Mouse (Mus musculus) neural tube, embryonic 13.5 days (tissue): ENCODE measurements around the gene Odf3l2. TPM values are rescaled to one million over a fixed set of nuclear protein-coding genes. Genes with fewer than 3 reads are reported as not detected.

Source experiments
- ATAC-seq: fragments of 200-750 bp; cut with Nextera tagmentation; 2 replicates; pipeline ENCODE4 v1.8.0; 2017; ENCODE audit warnings: low read depth, mild to moderate bottlenecking, moderate TSS enrichment, moderate library complexity
- H3K27ac ChIP-seq: fragments of 300-500 bp; sonication (generic); replicated peaks from 2 replicates; pipeline ENCODE4 v1.5.1; 2015; ENCODE audit warnings: moderate library complexity, mild to moderate bottlenecking, inconsistent platforms
- H3K27me3 ChIP-seq: fragments of 300-500 bp; sonication (generic); 2 replicates; pipeline ENCODE4 v1.6.1; 2015; ENCODE audit warnings: mild to moderate bottlenecking, inconsistent platforms
- H3K36me3 ChIP-seq: fragments of 300-500 bp; sonication (generic); 2 replicates; pipeline ENCODE4 v1.6.1; 2015; ENCODE audit warnings: mild to moderate bottlenecking, inconsistent platforms
- H3K4me1 ChIP-seq: fragments of 300-500 bp; sonication (generic); replicated peaks from 2 replicates; pipeline ENCODE4 v1.6.1; 2015; ENCODE audit warnings: inconsistent platforms
- H3K4me2 ChIP-seq: fragments of 300-500 bp; sonication (generic); 2 replicates; pipeline ENCODE4 v1.6.1; 2015; ENCODE audit warnings: inconsistent platforms, mild to moderate bottlenecking, moderate library complexity
- H3K4me3 ChIP-seq: fragments of 300-500 bp; sonication (generic); 2 replicates; pipeline ENCODE4 v1.5.1; 2015; ENCODE audit warnings: mild to moderate bottlenecking, inconsistent platforms
- H3K9ac ChIP-seq: fragments of 300-500 bp; sonication (generic); 2 replicates; pipeline ENCODE4 v1.6.1; 2015; ENCODE audit warnings: moderate library complexity, mild to moderate bottlenecking, inconsistent platforms
- H3K9me3 ChIP-seq: fragments of 300-500 bp; sonication (generic); 2 replicates; pipeline ENCODE4 v1.6.1; 2016; ENCODE audit warnings: inconsistent platforms
- WGBS: fragments of 180-500 bp; shearing (Covaris S2); methylation state at CpG from one replicate; pipeline ENCODE4 v1.1.7; 2015; 5-methylcytosine and 5-hydroxymethylcytosine counted together
- polyA plus RNA-seq: library from polyadenylated mRNA; unstranded; fragments of >200 nt; fragmentation: Nextera tagmentation; extraction: Ambion mirVana; gene quantifications from 2 replicates; pipeline ENCODE4 v1.2.1, GENCODE M21; 2015

Gene Odf3l2
- polyA plus RNA-seq, 1 experiment from 2014 or later, result not detected

DNA sequence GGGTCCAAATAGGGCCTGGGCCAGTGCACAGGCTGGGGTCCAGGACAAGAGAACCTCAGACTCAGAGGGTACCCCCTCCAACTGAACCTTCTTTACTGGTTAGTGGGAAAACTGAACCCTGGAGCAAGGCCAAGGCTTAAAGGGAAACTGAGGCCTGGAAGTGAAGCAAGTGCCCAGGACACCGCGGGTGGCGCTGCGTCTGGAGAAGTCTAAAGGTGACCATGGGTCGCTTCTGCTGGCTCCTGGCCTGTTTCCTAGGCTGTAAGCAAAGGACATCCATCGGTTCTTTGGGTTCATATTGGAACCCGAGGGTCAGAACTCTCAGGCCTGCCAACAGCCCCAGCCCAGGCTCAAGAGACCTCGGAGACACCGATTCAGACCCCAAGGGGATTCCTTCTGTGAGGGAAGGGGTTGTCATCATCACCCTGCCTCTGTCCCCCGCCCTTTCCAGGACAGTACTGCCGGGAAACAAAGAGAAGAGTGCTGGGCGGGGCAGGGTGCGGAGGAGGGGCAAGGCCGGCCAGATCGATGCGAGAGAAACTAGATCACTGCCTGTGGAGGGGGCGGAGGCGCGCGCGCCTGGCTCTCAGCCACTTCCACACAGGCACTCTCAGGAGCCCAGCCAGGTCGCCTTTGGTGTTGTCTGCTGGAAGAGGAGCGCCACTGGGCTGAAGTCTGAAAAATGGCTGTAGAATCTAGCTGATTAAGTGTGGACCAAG is 6.9 kb downstream of the Odf3l2 start:
- peak; percentile 24 for ATAC-seq
- peak overlapping the region; percentile 82 for H3K4me3 ChIP-seq
- H3K4me1 ChIP-seq, result peaks cover 19% of the 10 kb centered on the region
- no peaks in the 10 kb centered on the region for H3K9me3 ChIP-seq
- peak overlapping the region; percentile 90 for H3K9ac ChIP-seq
- 3% methylated on average over 23 of the region's 23 CpGs for WGBS
- peaks cover 34% of the 10 kb centered on the region for H3K27me3 ChIP-seq
- H3K4me2 ChIP-seq, result peak overlapping the region; percentile 82
- peak overlapping the region; percentile 94 for H3K27ac ChIP-seq
- H3K36me3 ChIP-seq, result no peaks in the 10 kb centered on the region

DNA sequence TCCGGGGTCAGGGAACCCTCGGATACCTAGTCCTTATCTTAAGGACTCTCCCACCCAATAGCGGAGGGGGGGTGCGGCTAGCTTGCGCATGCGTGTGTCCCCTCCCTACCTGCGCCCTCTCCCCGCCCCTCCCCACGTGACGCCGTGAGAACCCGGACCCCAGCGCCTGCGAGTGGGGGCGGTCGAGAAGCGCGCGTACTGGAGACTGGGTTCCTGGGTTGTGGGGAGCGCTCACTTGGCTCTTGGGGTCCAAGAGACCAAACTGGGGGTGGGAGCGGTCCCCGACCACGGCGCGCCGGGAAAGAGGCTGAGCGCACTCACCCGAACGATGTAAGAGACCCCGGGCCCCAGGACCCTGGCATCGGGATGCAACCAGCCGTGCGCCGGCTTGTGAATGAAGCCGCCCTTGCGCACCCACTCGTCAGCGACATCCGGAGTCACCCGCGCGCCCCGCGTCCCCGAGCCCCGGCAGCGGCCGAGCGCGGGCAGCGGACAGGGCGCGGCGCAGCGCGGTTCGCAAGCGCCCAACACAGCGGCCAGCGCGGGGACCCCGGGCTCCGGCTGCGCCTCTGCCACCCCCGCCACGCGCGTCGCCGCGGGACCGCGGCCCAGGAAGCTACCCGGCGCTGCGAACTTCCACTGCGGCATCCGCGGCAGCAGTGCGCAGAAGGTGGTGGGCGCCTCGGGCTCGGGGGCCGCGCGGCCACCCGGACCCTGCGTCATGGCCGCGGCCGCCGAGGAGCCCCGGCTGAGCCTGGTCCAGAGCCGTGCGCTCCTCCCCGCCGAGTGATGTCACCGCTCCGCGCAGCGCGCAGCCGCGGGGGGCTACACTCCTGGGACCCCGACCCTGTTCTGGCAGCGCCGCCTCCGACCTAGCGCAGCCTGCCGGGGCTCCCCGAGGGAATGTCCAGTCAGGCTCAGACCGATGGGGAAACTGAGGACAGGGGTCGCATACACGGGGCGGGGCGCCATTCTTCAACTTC is 8.1 kb downstream of the Odf3l2 start, which contains the start of gene Shc2:
TSS of gene Shc2 (minus strand) at position 791 of the 983 bp plus-strand sequence.
- H3K4me1 ChIP-seq, result peaks cover 19% of the 10 kb centered on the region
- peak within 1 kb of the TSS; percentile 94 for H3K27ac ChIP-seq
- peak within 1 kb of the TSS; percentile 82 for H3K4me2 ChIP-seq
- peak; percentile 90 for ATAC-seq
- H3K9ac ChIP-seq, result peak within 1 kb of the TSS; percentile 90
- peak within 1 kb of the TSS; percentile 82 for H3K4me3 ChIP-seq
- H3K27me3 ChIP-seq, result peaks cover 34% of the 10 kb centered on the region
- under 1% methylated on average over 114 of the region's 116 CpGs for WGBS
- no peaks in the 10 kb centered on the region for H3K9me3 ChIP-seq
- no peaks in the 10 kb centered on the region for H3K36me3 ChIP-seq

DNA sequence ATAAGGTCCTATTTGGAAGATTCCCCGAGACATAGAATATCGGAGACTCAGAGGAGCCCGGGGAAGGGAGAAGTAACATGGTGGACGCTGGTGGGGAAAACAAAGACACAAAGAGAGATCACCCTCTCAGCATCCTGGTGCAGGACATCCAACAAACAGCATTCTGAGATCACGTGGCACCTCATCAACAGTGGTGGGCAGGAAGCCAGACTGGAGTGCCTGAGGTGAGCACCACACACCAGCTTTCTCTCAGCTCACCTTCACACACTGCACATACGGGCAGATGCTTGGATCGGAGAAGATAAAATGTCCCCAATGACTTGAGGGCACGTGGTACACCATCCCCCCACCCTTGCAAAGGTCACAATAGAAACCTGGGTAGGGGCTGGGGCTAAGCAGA is 9.3 kb downstream of the Odf3l2 start:
- Histone ChIP-seq H3K27ac (peak overlapping the region; percentile 94), H3K4me3 (peak overlapping the region; percentile 82), H3K36me3 (no peaks in the 10 kb centered on the region), H3K9me3 (no peaks in the 10 kb centered on the region), H3K27me3 (peaks cover 34% of the 10 kb centered on the region), H3K9ac (peak overlapping the region; percentile 90), H3K4me2 (peak overlapping the region; percentile 82), H3K4me1 (peaks cover 19% of the 10 kb centered on the region)
- ATAC-seq, result no peak; the same call in 1 of the 2 replicates
- 71% methylated on average over 8 of the region's 8 CpGs for WGBS

DNA sequence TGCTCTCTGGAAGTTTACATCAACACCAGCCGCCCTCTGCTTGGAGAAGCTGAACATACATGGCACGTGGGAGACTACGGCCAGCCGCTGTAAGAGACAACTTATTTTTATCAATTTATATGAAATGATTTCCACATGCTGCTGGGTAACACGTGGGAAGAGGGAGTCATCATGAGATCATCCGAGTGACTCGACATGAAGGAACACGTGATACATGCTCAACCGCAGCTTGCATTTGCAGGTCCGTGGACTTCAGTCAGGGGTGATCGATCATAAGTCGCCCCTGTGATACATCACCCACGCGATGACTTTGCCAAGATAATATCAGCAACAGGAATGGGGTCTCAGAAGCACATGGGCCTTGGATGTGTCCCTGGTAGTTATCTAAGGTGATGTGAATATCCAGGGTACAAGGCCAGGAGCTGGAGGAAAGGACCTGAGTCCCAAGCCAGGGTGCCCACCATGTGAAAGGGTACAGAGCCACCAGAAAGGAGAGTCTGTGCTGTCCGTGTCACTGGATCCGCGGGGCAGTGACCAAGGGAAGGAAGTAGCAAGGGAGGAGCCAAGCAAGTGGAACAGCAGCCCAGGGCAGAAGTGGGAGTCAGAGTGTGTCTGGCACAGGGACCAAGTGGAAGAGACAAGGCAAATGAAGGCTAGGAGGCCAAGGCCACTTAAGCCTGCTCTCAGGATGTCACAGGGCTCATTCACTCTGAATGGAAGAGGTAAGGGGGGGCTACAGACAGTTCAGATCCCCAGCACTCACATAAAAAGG is 12.3 kb downstream of the Odf3l2 start:
- no peak for ATAC-seq
- no peak overlapping the region for H3K4me3 ChIP-seq
- H3K4me1 ChIP-seq, result peaks cover 11% of the 10 kb centered on the region
- peaks cover 11% of the 10 kb centered on the region for H3K27me3 ChIP-seq
- no peak overlapping the region for H3K4me2 ChIP-seq
- H3K9me3 ChIP-seq, result no peaks in the 10 kb centered on the region
- no peaks in the 10 kb centered on the region for H3K36me3 ChIP-seq
- no peak overlapping the region for H3K27ac ChIP-seq
- WGBS, result 87% methylated on average over 17 of the region's 17 CpGs
- no peak overlapping the region for H3K9ac ChIP-seq

DNA sequence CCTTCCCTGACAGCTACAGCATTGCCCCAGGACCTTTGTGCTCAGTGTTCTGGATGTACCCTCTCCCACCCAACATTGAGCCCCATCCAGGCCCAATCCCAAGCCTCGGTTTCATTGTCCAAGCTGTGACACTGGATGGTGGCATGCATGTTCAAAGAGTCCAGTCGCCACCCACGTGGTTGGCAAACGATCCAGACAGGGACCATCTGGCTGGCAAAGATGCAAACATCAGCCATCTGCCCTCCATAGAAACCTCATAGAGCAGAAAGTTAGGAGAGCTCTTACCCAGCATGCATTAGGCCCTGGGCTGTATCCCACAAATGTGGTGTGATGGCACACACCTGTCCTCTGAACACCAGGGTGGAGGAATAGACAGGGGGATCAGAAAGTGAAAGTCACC is 14.1 kb downstream of the Odf3l2 start:
- Histone ChIP-seq H3K4me3 (no peak overlapping the region), H3K36me3 (no peaks in the 10 kb centered on the region), H3K4me1 (0 out of 2 replicates have a peak, but pooled peaks cover 4% of the 10 kb centered on the region), H3K9ac (no peak overlapping the region), H3K9me3 (no peaks in the 10 kb centered on the region), H3K27me3 (no peaks in the 10 kb centered on the region), H3K27ac (no peak overlapping the region), H3K4me2 (no peak overlapping the region)
- no peak for ATAC-seq
- WGBS, result 57% methylated on average over 4 of the region's 4 CpGs

DNA sequence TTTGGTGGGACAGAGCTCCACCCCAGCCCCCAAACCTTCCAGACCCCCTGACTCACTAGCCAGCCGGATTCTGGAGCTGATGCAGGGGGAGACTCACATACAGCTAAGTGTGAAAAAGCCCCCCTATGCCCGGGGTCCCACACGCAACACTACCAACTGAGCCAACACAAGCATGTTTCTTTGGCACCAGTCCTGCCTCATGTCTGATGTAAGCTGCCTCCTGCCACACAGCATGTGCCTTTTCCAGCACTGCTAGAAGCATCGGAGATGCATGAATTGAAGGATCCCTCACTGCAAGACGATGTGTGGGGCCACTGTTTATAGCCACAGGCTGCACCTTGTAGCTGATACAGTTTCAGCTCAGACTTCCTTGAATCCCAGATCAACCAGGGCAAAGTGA is 17.2 kb downstream of the Odf3l2 start:
- Histone ChIP-seq H3K9ac (no peak overlapping the region), H3K4me2 (no peak overlapping the region), H3K27me3 (no peaks in the 10 kb centered on the region), H3K4me1 (no peaks in the 10 kb centered on the region), H3K9me3 (no peaks in the 10 kb centered on the region), H3K36me3 (peaks cover 12% of the 10 kb centered on the region; the same call in 1 of the 2 replicates), H3K27ac (no peak overlapping the region), H3K4me3 (no peak overlapping the region)
- WGBS, result 88% methylated on average over 5 of the region's 5 CpGs
- no peak for ATAC-seq

DNA sequence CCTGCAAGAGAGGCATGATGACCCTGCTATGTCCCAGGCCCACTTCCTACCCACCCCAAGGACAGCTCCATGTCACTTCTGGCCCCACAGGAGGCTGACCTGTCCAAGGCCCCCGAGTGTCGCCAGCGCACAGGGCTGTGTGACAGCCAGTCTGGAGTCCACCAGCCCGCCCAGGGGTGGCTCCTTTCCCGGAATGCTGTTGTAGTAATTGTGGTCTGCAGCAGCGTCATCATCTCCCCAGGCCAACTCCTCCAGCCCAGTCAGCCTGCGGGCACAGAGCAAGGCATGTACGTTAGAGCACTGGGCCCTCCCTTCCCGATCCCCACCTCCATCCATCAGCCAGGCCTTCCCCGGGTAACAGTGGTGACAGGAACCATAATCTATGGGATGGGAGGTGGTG is 19.4 kb downstream of the Odf3l2 start:
- Histone ChIP-seq H3K27ac (no peak overlapping the region), H3K4me3 (no peak overlapping the region), H3K9me3 (no peaks in the 10 kb centered on the region), H3K4me2 (no peak overlapping the region), H3K4me1 (no peaks in the 10 kb centered on the region), H3K27me3 (no peaks in the 10 kb centered on the region), H3K9ac (no peak overlapping the region), H3K36me3 (peaks cover 14% of the 10 kb centered on the region)
- no peak for ATAC-seq
- whole genome bisulfite sequencing, result 81% methylated on average over 10 of the region's 10 CpGs

DNA sequence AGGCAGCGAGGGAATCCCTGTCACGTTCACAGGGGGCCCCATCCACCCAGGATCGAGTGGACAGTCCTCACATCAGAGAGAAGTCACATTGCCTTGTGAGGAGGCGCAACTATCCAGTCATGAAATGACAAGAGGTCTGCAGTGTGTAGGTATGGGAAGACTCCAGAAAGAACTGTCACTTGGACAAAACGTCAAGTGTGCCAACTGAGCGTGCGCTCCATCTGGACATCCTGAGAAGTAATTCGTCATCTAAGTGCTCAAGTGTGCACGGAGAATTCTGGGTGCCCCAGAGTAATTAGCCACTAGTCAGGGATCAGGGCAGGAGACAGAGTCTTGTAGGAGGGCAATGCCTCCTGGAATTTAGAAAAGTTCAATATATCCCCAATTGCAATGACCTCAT is 20.1 kb downstream of the Odf3l2 start:
- no peak for ATAC-seq
- H3K4me3 ChIP-seq, result no peak overlapping the region
- H3K9ac ChIP-seq, result no peak overlapping the region
- whole genome bisulfite sequencing, result 81% methylated on average over 9 of the region's 9 CpGs
- H3K4me2 ChIP-seq, result no peak overlapping the region
- no peaks in the 10 kb centered on the region for H3K27me3 ChIP-seq
- peaks cover 21% of the 10 kb centered on the region for H3K36me3 ChIP-seq
- H3K4me1 ChIP-seq, result no peaks in the 10 kb centered on the region
- H3K27ac ChIP-seq, result no peak overlapping the region
- no peaks in the 10 kb centered on the region for H3K9me3 ChIP-seq

DNA sequence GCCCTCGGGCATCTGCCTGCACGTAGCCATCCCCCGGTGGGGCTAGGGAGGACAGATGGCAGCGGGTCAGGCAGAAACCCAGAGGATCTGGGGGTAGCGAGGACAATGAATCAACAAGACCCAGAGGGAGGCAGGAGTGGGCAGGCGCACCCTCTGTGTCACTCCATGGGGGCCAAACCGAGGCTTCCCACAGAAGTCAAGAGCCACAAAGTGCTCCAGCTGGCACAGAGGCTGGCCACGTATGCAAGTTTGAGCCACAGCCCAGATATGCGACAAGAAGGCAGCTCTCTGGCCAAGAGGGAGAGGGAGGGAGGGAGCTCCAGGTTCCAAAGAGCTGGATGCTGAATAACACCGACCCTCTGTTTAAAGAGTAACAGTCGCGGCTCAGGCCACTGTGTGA is 21.6 kb downstream of the Odf3l2 start:
- no peaks in the 10 kb centered on the region for H3K4me1 ChIP-seq
- H3K27ac ChIP-seq, result no peak overlapping the region
- H3K4me2 ChIP-seq, result no peak overlapping the region
- H3K9ac ChIP-seq, result no peak overlapping the region
- ATAC-seq, result no peak
- WGBS, result 61% methylated on average over 12 of the region's 12 CpGs
- no peak overlapping the region for H3K4me3 ChIP-seq
- H3K36me3 ChIP-seq, result peaks cover 32% of the 10 kb centered on the region
- H3K27me3 ChIP-seq, result no peaks in the 10 kb centered on the region
- no peaks in the 10 kb centered on the region for H3K9me3 ChIP-seq

DNA sequence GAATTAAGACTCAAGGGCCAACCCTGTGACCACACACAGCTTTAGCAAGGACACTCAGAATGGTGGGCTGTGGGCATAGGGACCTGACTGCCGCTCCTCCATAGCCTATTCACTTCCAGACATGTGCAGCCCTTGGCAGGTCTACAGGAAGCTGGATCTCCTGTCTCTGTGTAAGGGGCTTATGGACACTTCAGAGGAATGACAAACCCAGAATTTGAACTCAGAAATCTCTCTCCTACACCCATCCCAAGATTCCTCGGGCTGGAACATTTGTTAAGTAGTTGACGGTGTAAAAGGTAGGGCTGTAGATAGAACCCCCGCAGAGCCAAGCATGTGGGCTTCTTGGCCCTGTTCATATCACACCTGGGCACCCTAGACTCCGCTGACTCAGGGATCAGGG is 29.2 kb downstream of the Odf3l2 start:
- no peaks in the 10 kb centered on the region for H3K9me3 ChIP-seq
- H3K9ac ChIP-seq, result no peak overlapping the region
- peaks cover 25% of the 10 kb centered on the region for H3K4me1 ChIP-seq
- no peak overlapping the region for H3K4me3 ChIP-seq
- H3K36me3 ChIP-seq, result peaks cover 25% of the 10 kb centered on the region; the same call in 1 of the 2 replicates
- no peak for ATAC-seq
- no peak overlapping the region for H3K27ac ChIP-seq
- 86% methylated on average over 5 of the region's 5 CpGs for WGBS
- no peak overlapping the region for H3K4me2 ChIP-seq
- H3K27me3 ChIP-seq, result peaks cover 24% of the 10 kb centered on the region

DNA sequence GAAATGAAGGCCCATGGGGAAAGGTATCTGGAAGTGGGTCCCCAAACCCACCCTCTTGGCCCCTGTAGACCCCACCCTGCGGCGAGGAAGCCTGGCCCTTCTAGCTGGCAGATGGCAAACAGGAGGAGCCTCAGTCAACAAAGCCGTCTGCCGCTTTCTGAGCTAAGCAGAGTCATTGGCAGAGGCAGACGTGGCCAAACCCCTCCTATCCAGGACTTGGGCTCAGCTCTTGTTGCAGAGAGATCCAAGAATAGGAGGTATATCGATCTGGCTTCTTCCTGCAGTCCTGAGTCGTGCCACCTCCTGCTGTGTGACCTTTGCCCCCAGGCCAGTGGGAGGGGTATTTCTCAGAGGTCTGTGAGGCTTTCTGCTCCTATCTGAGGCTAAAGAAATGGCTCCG is 29.7 kb downstream of the Odf3l2 start:
- peaks cover 29% of the 10 kb centered on the region for H3K27me3 ChIP-seq
- no peak for ATAC-seq

More for the DNA sequence above, 29.7 kb downstream of the Odf3l2 start:
- H3K4me3 ChIP-seq, result no peak overlapping the region
- WGBS, result 13% methylated on average over 8 of the region's 8 CpGs
- no peaks in the 10 kb centered on the region for H3K9me3 ChIP-seq
- no peak overlapping the region for H3K27ac ChIP-seq
- H3K9ac ChIP-seq, result no peak overlapping the region
- peaks cover 25% of the 10 kb centered on the region for H3K4me1 ChIP-seq
- peaks cover 21% of the 10 kb centered on the region; the same call in 1 of the 2 replicates for H3K36me3 ChIP-seq
- H3K4me2 ChIP-seq, result no peak overlapping the region
